Mouse (Mus musculus) heart, embryonic 12.5 days (tissue): ENCODE measurements at regions not wholly inside any gene's neighbourhood (a gene's known extent, or its start where the extent isn't known, plus 50 kb on each side); places are given as distances from the start of the nearest gene placed in this dataset.

Experiments used
- ATAC-seq: fragments of 200-750 bp; cut with Nextera tagmentation; 2 replicates; pipeline ENCODE4 v1.8.0; 2017; ENCODE audit warnings: moderate TSS enrichment, moderate library complexity; ENCODE audit not compliant: insufficient number of reproducible peaks, low FRiP score
- H3K27ac ChIP-seq: fragments of 300-500 bp; sonication (generic); 2 replicates; pipeline ENCODE4 v1.5.1; 2016; ENCODE audit warnings: mild to moderate bottlenecking, moderate library complexity; ENCODE audit not compliant: poor library complexity, severe bottlenecking
- H3K27me3 ChIP-seq: fragments of 300-500 bp; sonication (generic); replicated peaks from 2 replicates; pipeline ENCODE4 v1.6.1; 2016; ENCODE audit warnings: mild to moderate bottlenecking, moderate library complexity
- H3K36me3 ChIP-seq: fragments of 300-500 bp; sonication (generic); 2 replicates; pipeline ENCODE4 v1.6.1; 2016; ENCODE audit warnings: mild to moderate bottlenecking, moderate library complexity
- H3K4me1 ChIP-seq: fragments of 300-500 bp; sonication (generic); replicated peaks from 2 replicates; pipeline ENCODE4 v1.6.1; 2016; ENCODE audit warnings: mild to moderate bottlenecking
- H3K4me2 ChIP-seq: fragments of 300-500 bp; sonication (generic); 2 replicates; pipeline ENCODE4 v1.6.1; 2016; ENCODE audit warnings: mild to moderate bottlenecking, moderate library complexity
- H3K4me3 ChIP-seq: fragments of 300-500 bp; sonication (generic); 2 replicates; pipeline ENCODE4 v1.5.1; 2016; ENCODE audit warnings: mild to moderate bottlenecking
- H3K9ac ChIP-seq: fragments of 300-500 bp; sonication (generic); 2 replicates; pipeline ENCODE4 v1.6.1; 2016; ENCODE audit warnings: mild to moderate bottlenecking, moderate library complexity
- H3K9me3 ChIP-seq: fragments of 300-500 bp; sonication (generic); replicated peaks from 2 replicates; pipeline ENCODE4 v1.6.1; 2016; ENCODE audit warnings: mild to moderate bottlenecking, moderate library complexity
- WGBS: fragments of 180-500 bp; shearing (Covaris S2); methylation state at CpG from one replicate; pipeline ENCODE4 v1.1.7; 2016; 5-methylcytosine and 5-hydroxymethylcytosine counted together

GRCm38 (mm10) chr5:76058011-76058410 lies 79.8 kb upstream of the Kdr start:
- H3K4me2 ChIP-seq: no peak overlapping the region
- no peaks in the 10 kb centered on the region for H3K27me3 ChIP-seq
- no peak overlapping the region for H3K9ac ChIP-seq
- H3K9me3 ChIP-seq: no peaks in the 10 kb centered on the region
- WGBS: 56% methylated on average over 7 of the region's 7 CpGs
- no peaks in the 10 kb centered on the region for H3K36me3 ChIP-seq
- no peaks in the 10 kb centered on the region for H3K4me1 ChIP-seq
- H3K27ac ChIP-seq: no peak overlapping the region
- no peak for ATAC-seq
- no peak overlapping the region for H3K4me3 ChIP-seq

- Histone ChIP-seq H3K4me3 (no peak overlapping the region), H3K9me3 (no peaks in the 10 kb centered on the region), H3K27ac (no peak overlapping the region), H3K4me1 (no peaks in the 10 kb centered on the region), H3K4me2 (no peak overlapping the region), H3K27me3 (no peaks in the 10 kb centered on the region), H3K36me3 (no peaks in the 10 kb centered on the region), H3K9ac (no peak overlapping the region)
- WGBS: 82% methylated on average over 2 of the region's 2 CpGs
- ATAC-seq: no peak
Observed at GRCm38 (mm10) chr5:76055849-76056248, 77.6 kb upstream of the Kdr start.

GRCm38 (mm10) chr5:76052782-76053181 lies 74.5 kb upstream of the Kdr start:
- Histone ChIP-seq H3K27ac (no peak overlapping the region), H3K27me3 (no peaks in the 10 kb centered on the region), H3K4me3 (no peak overlapping the region), H3K9me3 (no peaks in the 10 kb centered on the region), H3K9ac (no peak overlapping the region), H3K36me3 (no peaks in the 10 kb centered on the region), H3K4me1 (no peaks in the 10 kb centered on the region), H3K4me2 (no peak overlapping the region)
- no peak for ATAC-seq
- WGBS: 84% methylated on average over 1 of the region's 1 CpGs

- ATAC-seq: no peak
- Histone ChIP-seq H3K27ac (no peak overlapping the region), H3K4me3 (no peak overlapping the region), H3K4me1 (no peaks in the 10 kb centered on the region), H3K36me3 (no peaks in the 10 kb centered on the region), H3K9me3 (no peaks in the 10 kb centered on the region), H3K27me3 (no peaks in the 10 kb centered on the region), H3K4me2 (no peak overlapping the region), H3K9ac (no peak overlapping the region)
- 76% methylated on average over 2 of the region's 2 CpGs for WGBS
Observed at GRCm38 (mm10) chr5:76051658-76052057, 73.4 kb upstream of the Kdr start.

- 73% methylated on average over 9 of the region's 9 CpGs for WGBS
- Histone ChIP-seq H3K4me2 (no peak overlapping the region), H3K36me3 (no peaks in the 10 kb centered on the region), H3K4me3 (no peak overlapping the region), H3K9ac (no peak overlapping the region), H3K9me3 (no peaks in the 10 kb centered on the region), H3K27me3 (no peaks in the 10 kb centered on the region), H3K27ac (no peak overlapping the region), H3K4me1 (no peaks in the 10 kb centered on the region)
- no peak for ATAC-seq
Observed at GRCm38 (mm10) chr5:76048103-76048874, 70.0 kb upstream of the Kdr start.

GRCm38 (mm10) chr5:76043521-76044510 lies 65.6 kb upstream of the Kdr start:
- ATAC-seq: no peak
- Histone ChIP-seq H3K4me3 (no peak overlapping the region), H3K27ac (no peak overlapping the region), H3K4me1 (no peaks in the 10 kb centered on the region), H3K27me3 (no peaks in the 10 kb centered on the region), H3K4me2 (no peak overlapping the region), H3K9me3 (0 out of 2 replicates have a peak, but pooled peaks cover 3% of the 10 kb centered on the region), H3K9ac (no peak overlapping the region), H3K36me3 (no peaks in the 10 kb centered on the region)
- WGBS: 62% methylated on average over 14 of the region's 14 CpGs

DNA sequence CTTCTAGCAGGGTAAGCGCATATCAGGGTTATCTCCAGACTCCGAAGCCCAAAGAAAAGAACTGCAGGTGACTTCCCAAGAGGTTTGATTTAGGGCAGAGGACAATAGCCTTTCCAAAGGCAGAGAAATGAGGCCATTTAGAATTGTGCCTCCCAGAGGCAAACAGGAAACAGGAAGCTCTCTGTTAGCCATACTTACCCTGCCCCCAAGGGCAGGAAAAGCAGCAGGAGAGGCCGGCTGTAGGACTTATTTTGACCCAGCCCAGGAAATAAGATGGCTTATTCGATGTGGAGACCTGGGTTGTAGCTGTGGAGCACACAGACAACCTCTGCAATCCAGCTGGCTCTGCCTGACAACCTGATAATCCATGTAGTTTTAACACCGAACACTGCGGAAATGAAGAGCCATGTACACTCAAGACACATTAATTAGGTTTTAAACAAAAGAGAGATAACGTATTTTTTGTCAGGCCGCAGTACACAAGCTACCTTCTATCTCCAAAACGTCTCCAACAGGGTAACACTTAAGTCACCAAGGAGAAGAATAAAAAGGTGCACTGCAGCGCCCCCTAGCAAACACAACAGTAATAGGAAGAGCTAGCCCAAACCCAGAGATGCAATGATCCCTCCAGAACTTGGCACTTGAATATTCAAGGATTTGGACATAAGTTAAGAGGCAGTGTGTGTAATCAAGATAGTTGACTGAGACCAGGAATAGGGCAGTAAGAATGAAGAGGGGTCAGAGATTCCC lies 62.4 kb upstream of the Kdr start:
- H3K27me3 ChIP-seq: no peaks in the 10 kb centered on the region
- H3K4me1 ChIP-seq: no peaks in the 10 kb centered on the region
- no peak overlapping the region for H3K4me3 ChIP-seq
- 56% methylated on average over 10 of the region's 10 CpGs for WGBS
- no peak overlapping the region for H3K4me2 ChIP-seq
- no peaks in the 10 kb centered on the region for H3K36me3 ChIP-seq
- 0 out of 2 replicates have a peak, but pooled peaks cover 3% of the 10 kb centered on the region for H3K9me3 ChIP-seq
- H3K27ac ChIP-seq: no peak overlapping the region
- ATAC-seq: no peak
- H3K9ac ChIP-seq: no peak overlapping the region

GRCm38 (mm10) chr5:76028729-76029128 lies 50.5 kb upstream of the Kdr start:
- Histone ChIP-seq H3K27me3 (no peaks in the 10 kb centered on the region), H3K9ac (no peak overlapping the region), H3K4me1 (peaks cover 6% of the 10 kb centered on the region), H3K4me3 (no peak overlapping the region), H3K36me3 (no peaks in the 10 kb centered on the region), H3K27ac (no peak overlapping the region), H3K9me3 (no peaks in the 10 kb centered on the region), H3K4me2 (no peak overlapping the region)
- no peak for ATAC-seq
- WGBS: 30% methylated on average over 4 of the region's 4 CpGs
